Mouse (Mus musculus) heart, adult 2 months (tissue): ENCODE results near the gene Cacnb3.

Experiments used
- CTCF ChIP-seq: fragments of 200-600 bp; IDR thresholded peaks from 2 replicates; pipeline ENCODE4 v1.8.1; 2022; ENCODE audit warnings: antibody characterized with exemption, mild to moderate bottlenecking, moderate library complexity
- EP300 ChIP-seq: fragments of 200-500 bp; IDR thresholded peaks from 2 replicates; pipeline ENCODE4 v1.6.1; 2011; ENCODE audit warnings: low read depth, low read length, control low read depth; ENCODE audit not compliant: insufficient read depth

- TF ChIP-seq EP300 (no peak), CTCF (no peak)
These were observed 21.8 kb upstream of the Cacnb3 start for GRCm38 (mm10) chr15:98608784-98609250.
